Mouse (Mus musculus): ENCODE results near the gene Sec31b. TPM values are rescaled to one million over a fixed set of nuclear protein-coding genes. Genes with fewer than 3 reads are reported as not detected.

Sec31b gene
- total and polyA plus RNA-seq, 3 experiments: 0.16 to 0.98 (median 0.37) TPM

DNA sequence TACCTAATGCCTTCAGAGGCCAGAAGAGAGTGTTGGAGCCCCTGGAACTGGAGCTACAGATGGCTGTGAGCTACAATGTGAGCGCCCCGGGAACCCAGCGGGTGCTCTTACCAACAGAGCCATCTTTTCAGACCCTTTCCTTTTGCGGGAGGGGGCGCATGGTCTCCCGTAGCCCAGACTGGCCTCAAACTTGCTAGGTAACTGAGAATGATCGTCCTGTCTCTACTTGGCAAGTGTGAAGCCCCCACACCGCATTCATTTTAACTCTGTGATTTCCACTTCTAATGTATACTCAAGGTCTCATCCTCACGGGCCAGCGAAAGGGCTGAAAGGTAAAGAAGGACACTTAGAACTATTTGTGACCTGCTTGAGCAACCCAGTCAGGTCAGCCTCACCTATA is 1.3 kb downstream of the Sec31b start:
- no peak overlapping the region for H3K4me3 ChIP-seq (ENCODE audit: low read depth, low read length)
- H3K4me1 ChIP-seq (ENCODE audit: insufficient read depth, low read depth, low read length): 0 out of 2 replicates have a peak, but pooled peaks cover 3% of the 10 kb centered on the region
- ATAC-seq (ENCODE audit: extremely low read depth, insufficient number of reproducible peaks, low FRiP score, poor library complexity, severe bottlenecking) (no peak), DNase-seq (ENCODE audit: low spot score) (no peak)
- H3K27me3 ChIP-seq (ENCODE audit: insufficient read depth, low read length): peaks cover 6% of the 10 kb centered on the region; the same call in 1 of the 2 replicates
- peaks cover 7% of the 10 kb centered on the region for H3K9me3 ChIP-seq (replicated peaks)
- no peak for TF ChIP-seq CTCF (IDR thresholded peaks at IDR 0.05; ENCODE audit: low read depth, low read length)
- no peak for TF ChIP-seq GATA2 (IDR thresholded peaks at IDR 0.05; ENCODE audit: borderline replicate concordance, low read depth, low read length)
- no peak for TF ChIP-seq POLR2AphosphoS5 (IDR thresholded peaks at IDR 0.05; ENCODE audit: insufficient replicate concordance, low read depth, low read length)
- no peak for TF ChIP-seq GATA1 (IDR thresholded peaks at IDR 0.05; ENCODE audit: borderline replicate concordance, low read length)
- no peak for TF ChIP-seq TAL1 (conservative IDR thresholded peaks at IDR 0.05; ENCODE audit: low read depth, low read length)
- H3K36me3 ChIP-seq (replicated peaks): peaks cover 34% of the 10 kb centered on the region

- ATAC-seq (ENCODE audit: extremely low read depth, insufficient number of reproducible peaks, low FRiP score, poor library complexity, severe bottlenecking) (no peak), DNase-seq (ENCODE audit: low spot score) (no peak)
- H3K4me1 ChIP-seq (ENCODE audit: insufficient read depth, low read depth, low read length): 0 out of 2 replicates have a peak, but pooled peaks cover 3% of the 10 kb centered on the region
- H3K9me3 ChIP-seq (replicated peaks): peaks cover 7% of the 10 kb centered on the region
- TF ChIP-seq GATA1 (IDR thresholded peaks at IDR 0.05; ENCODE audit: borderline replicate concordance, low read length): no peak
- no peak overlapping the region for H3K4me3 ChIP-seq (ENCODE audit: low read depth, low read length)
- peaks cover 6% of the 10 kb centered on the region; the same call in 1 of the 2 replicates for H3K27me3 ChIP-seq (ENCODE audit: insufficient read depth, low read length)
- peaks cover 18% of the 10 kb centered on the region for H3K36me3 ChIP-seq (replicated peaks)
Observed at GRCm38 (mm10) chr19:44542694-44543178, 2.9 kb downstream of the Sec31b start.

DNA sequence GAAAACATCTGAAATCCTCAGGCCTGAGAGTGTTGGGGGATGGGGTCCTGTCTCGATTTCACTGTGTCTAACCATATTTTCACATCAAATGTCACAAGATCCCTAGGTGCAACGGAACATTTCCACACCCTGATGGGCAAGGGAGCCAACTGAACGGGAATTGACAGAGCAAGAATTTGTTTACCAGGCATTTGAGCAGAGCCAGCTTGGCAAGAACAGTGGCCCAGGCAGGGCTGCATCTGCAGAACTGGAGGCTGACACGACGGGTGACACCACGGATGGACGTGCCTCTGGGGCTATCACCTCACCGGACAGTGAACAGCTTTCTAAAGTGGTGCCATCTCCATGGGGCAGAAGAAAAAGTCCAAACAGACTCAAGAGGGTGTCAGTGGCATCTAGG is 8.2 kb downstream of the Sec31b start:
- no peak for ATAC-seq (ENCODE audit: extremely low read depth, insufficient number of reproducible peaks, low FRiP score, poor library complexity, severe bottlenecking)
- no peak for TF ChIP-seq GATA1 (IDR thresholded peaks at IDR 0.05; ENCODE audit: borderline replicate concordance, low read length)
- no peak for TF ChIP-seq GATA2 (IDR thresholded peaks at IDR 0.05; ENCODE audit: borderline replicate concordance, low read depth, low read length)
- no peak for TF ChIP-seq TAL1 (conservative IDR thresholded peaks at IDR 0.05; ENCODE audit: low read depth, low read length)
- TF ChIP-seq CTCF (IDR thresholded peaks at IDR 0.05; ENCODE audit: low read depth, low read length): no peak
- TF ChIP-seq POLR2AphosphoS5 (IDR thresholded peaks at IDR 0.05; ENCODE audit: insufficient replicate concordance, low read depth, low read length): no peak
- no peaks in the 10 kb centered on the region for H3K36me3 ChIP-seq (replicated peaks)

DNA sequence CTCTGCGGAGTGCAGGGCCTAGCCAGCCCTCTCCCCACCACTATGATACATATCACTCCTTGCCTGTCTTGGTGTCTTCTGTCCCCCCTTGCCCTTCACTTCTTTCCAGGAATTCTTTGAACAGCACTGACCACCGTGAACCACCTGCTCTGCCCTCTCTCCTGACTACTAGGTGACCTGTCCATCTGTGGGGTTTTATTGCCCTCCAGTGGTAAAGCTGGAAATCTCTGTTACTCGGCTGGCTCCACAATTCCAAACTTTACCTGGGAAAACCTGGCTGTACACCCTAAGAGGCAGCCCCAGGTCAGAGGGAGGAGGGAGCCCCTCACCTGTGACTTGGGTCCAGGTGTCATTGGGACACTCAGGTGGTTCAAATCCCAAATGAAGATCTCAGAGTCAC is 10.3 kb downstream of the Sec31b start:
- Histone ChIP-seq H3K27me3 (ENCODE audit: insufficient read depth, low read length) (peaks cover 30% of the 10 kb centered on the region), H3K36me3 (replicated peaks) (no peaks in the 10 kb centered on the region), H3K9me3 (replicated peaks) (peaks cover 4% of the 10 kb centered on the region; the same call in 1 of the 2 replicates), H3K4me1 (ENCODE audit: insufficient read depth, low read depth, low read length) (no peaks in the 10 kb centered on the region), H3K4me3 (ENCODE audit: low read depth, low read length) (no peak overlapping the region)
- DNase-seq (ENCODE audit: low spot score) (no peak), ATAC-seq (ENCODE audit: extremely low read depth, insufficient number of reproducible peaks, low FRiP score, poor library complexity, severe bottlenecking) (no peak)
- TF ChIP-seq POLR2AphosphoS5 (IDR thresholded peaks at IDR 0.05; ENCODE audit: insufficient replicate concordance, low read depth, low read length) (no peak), CTCF (IDR thresholded peaks at IDR 0.05; ENCODE audit: low read depth, low read length) (no peak), TAL1 (conservative IDR thresholded peaks at IDR 0.05; ENCODE audit: low read depth, low read length) (no peak), GATA2 (IDR thresholded peaks at IDR 0.05; ENCODE audit: borderline replicate concordance, low read depth, low read length) (no peak), GATA1 (IDR thresholded peaks at IDR 0.05; ENCODE audit: borderline replicate concordance, low read length) (no peak)

More for the DNA sequence above, 8.2 kb downstream of the Sec31b start:
- Histone ChIP-seq H3K9me3 (replicated peaks) (peaks cover 7% of the 10 kb centered on the region), H3K4me1 (ENCODE audit: insufficient read depth, low read depth, low read length) (no peaks in the 10 kb centered on the region), H3K4me3 (ENCODE audit: low read depth, low read length) (no peak overlapping the region), H3K27me3 (ENCODE audit: insufficient read depth, low read length) (peaks cover 26% of the 10 kb centered on the region)
- no peak for DNase-seq (ENCODE audit: low spot score)

- H3K4me1 ChIP-seq (ENCODE audit: insufficient read depth, low read depth, low read length): no peaks in the 10 kb centered on the region
- TF ChIP-seq CTCF (IDR thresholded peaks at IDR 0.05; ENCODE audit: low read depth, low read length) (no peak), GATA2 (IDR thresholded peaks at IDR 0.05; ENCODE audit: borderline replicate concordance, low read depth, low read length) (no peak), POLR2AphosphoS5 (IDR thresholded peaks at IDR 0.05; ENCODE audit: insufficient replicate concordance, low read depth, low read length) (no peak), GATA1 (IDR thresholded peaks at IDR 0.05; ENCODE audit: borderline replicate concordance, low read length) (no peak), TAL1 (conservative IDR thresholded peaks at IDR 0.05; ENCODE audit: low read depth, low read length) (no peak)
- no peak overlapping the region for H3K4me3 ChIP-seq (ENCODE audit: low read depth, low read length)
- DNase-seq (ENCODE audit: low spot score) (no peak), ATAC-seq (ENCODE audit: extremely low read depth, insufficient number of reproducible peaks, low FRiP score, poor library complexity, severe bottlenecking) (no peak)
- H3K36me3 ChIP-seq (replicated peaks): no peaks in the 10 kb centered on the region
- no peaks in the 10 kb centered on the region for H3K9me3 ChIP-seq (replicated peaks)
- peaks cover 13% of the 10 kb centered on the region for H3K27me3 ChIP-seq (ENCODE audit: insufficient read depth, low read length)
Observed at GRCm38 (mm10) chr19:44530018-44530417, 15.6 kb downstream of the Sec31b start.

DNA sequence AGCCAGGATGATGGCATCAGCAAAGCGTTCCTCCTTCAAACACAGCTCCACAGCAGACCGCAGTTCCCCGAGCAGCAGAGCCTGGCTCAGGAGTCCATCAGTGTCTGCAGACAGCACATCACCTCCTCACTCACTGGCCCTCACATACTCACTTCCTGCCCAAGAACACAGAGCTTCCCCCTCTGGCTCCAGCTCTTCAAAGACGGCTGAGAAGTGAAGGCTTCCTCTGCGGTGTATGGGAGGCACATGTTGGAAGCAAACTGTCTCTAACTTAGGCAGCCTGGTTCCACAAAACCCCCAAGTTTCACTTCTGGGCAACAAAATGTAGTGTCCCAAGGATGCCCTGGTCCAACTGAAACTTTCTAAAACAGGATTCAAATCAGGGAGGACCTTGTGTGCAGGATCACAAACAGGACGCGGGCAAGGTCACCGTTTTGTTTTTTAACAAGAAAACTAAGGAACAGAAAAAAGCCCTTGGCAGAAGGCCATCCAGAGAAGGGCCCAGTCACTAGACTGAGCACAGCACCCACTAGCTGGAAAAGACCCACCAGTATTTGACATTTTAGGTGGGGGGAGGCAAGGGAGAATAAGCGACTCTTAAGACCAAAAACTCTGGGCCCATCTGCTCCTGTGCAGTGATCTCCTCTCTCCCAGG is 20.0 kb downstream of the Sec31b start:
- Histone ChIP-seq H3K27me3 (ENCODE audit: insufficient read depth, low read length) (peaks cover 13% of the 10 kb centered on the region), H3K36me3 (replicated peaks) (no peaks in the 10 kb centered on the region), H3K4me3 (ENCODE audit: low read depth, low read length) (no peak overlapping the region), H3K4me1 (ENCODE audit: insufficient read depth, low read depth, low read length) (no peaks in the 10 kb centered on the region), H3K9me3 (replicated peaks) (no peaks in the 10 kb centered on the region)
- no peak for DNase-seq (ENCODE audit: low spot score)
- TF ChIP-seq POLR2AphosphoS5 (IDR thresholded peaks at IDR 0.05; ENCODE audit: insufficient replicate concordance, low read depth, low read length) (no peak), TAL1 (conservative IDR thresholded peaks at IDR 0.05; ENCODE audit: low read depth, low read length) (no peak), GATA1 (IDR thresholded peaks at IDR 0.05; ENCODE audit: borderline replicate concordance, low read length) (no peak), GATA2 (IDR thresholded peaks at IDR 0.05; ENCODE audit: borderline replicate concordance, low read depth, low read length) (no peak), CTCF (IDR thresholded peaks at IDR 0.05; ENCODE audit: low read depth, low read length) (no peak)
- no peak for ATAC-seq (ENCODE audit: extremely low read depth, insufficient number of reproducible peaks, low FRiP score, poor library complexity, severe bottlenecking)
